Mouse (Mus musculus): ENCODE data around the gene Rab3gap2. TPM values are rescaled to one million over a fixed set of nuclear protein-coding genes. Genes with fewer than 3 reads are reported as not detected.
A peak's percentile ranks its signal among the peaks of the same experiment; 100 is the strongest.

The Rab3gap2 gene
- polyA plus RNA-seq, 1 experiment from 2014 or later: 21.0 TPM

- Histone ChIP-seq H3K27ac (ENCODE audit: low read depth, low read length) (no peak overlapping the region), H3K36me3 (ENCODE audit: control insufficient read depth, insufficient read depth, low read length) (peaks cover 4% of the 10 kb centered on the region; the same call in 1 of the 2 replicates), H3K9ac (ENCODE audit: low read length) (no peak overlapping the region), H3K4me2 (no peak overlapping the region), H3K4me3 (ENCODE audit: low read depth, low read length) (no peak overlapping the region), H3K4me1 (ENCODE audit: control insufficient read depth, insufficient read depth, low read length) (no peaks in the 10 kb centered on the region), H3K9me3 (ENCODE audit: control insufficient read depth, low read length) (no peaks in the 10 kb centered on the region), H3K27me3 (ENCODE audit: control insufficient read depth, insufficient read depth, low read length) (no peaks in the 10 kb centered on the region)
- ATAC-seq (ENCODE audit: low FRiP score) (no peak), DNase-seq (ENCODE audit: low spot score, missing footprints) (no peak)
- whole genome bisulfite sequencing: 88% methylated on average over 8 of the region's 8 CpGs
These were observed 39.1 kb downstream of the Rab3gap2 start for GRCm38 (mm10) chr1:185243013-185243412.

- WGBS: 90% methylated on average over 7 of the region's 7 CpGs
- DNase-seq (ENCODE audit: low spot score, missing footprints): no peak
- no peak overlapping the region for H3K9ac ChIP-seq (ENCODE audit: low read length)
- no peaks in the 10 kb centered on the region for H3K27me3 ChIP-seq (ENCODE audit: control insufficient read depth, insufficient read depth, low read length)
- no peaks in the 10 kb centered on the region for H3K9me3 ChIP-seq (ENCODE audit: control insufficient read depth, low read length)
- H3K4me1 ChIP-seq (ENCODE audit: control insufficient read depth, insufficient read depth, low read length): no peaks in the 10 kb centered on the region
- no peak overlapping the region for H3K4me2 ChIP-seq
- no peak overlapping the region for H3K4me3 ChIP-seq (ENCODE audit: low read depth, low read length)
- no peak overlapping the region for H3K27ac ChIP-seq (ENCODE audit: low read depth, low read length)
- H3K36me3 ChIP-seq (ENCODE audit: control insufficient read depth, insufficient read depth, low read length): no peaks in the 10 kb centered on the region; the same call in 1 of the 2 replicates
- ATAC-seq (ENCODE audit: low FRiP score): no peak
These were observed 41.5 kb downstream of the Rab3gap2 start for GRCm38 (mm10) chr1:185245456-185245855.

GRCm38 (mm10) chr1:185247429-185248085 lies 43.6 kb downstream of the Rab3gap2 start:
- Histone ChIP-seq H3K36me3 (ENCODE audit: control insufficient read depth, insufficient read depth, low read length) (peaks cover 6% of the 10 kb centered on the region; the same call in 1 of the 2 replicates), H3K9me3 (ENCODE audit: control insufficient read depth, low read length) (no peaks in the 10 kb centered on the region)
- ATAC-seq (ENCODE audit: low FRiP score): no peak

GRCm38 (mm10) chr1:185248728-185249127 lies 44.8 kb downstream of the Rab3gap2 start:
- H3K4me1 ChIP-seq (ENCODE audit: control insufficient read depth, insufficient read depth, low read length): no peaks in the 10 kb centered on the region
- H3K27ac ChIP-seq (ENCODE audit: low read depth, low read length): no peak overlapping the region
- ATAC-seq (ENCODE audit: low FRiP score) (no peak), DNase-seq (ENCODE audit: low spot score, missing footprints) (no peak)
- H3K27me3 ChIP-seq (ENCODE audit: control insufficient read depth, insufficient read depth, low read length): no peaks in the 10 kb centered on the region
- H3K4me3 ChIP-seq (ENCODE audit: low read depth, low read length): no peak overlapping the region
- H3K4me2 ChIP-seq: no peak overlapping the region
- H3K9ac ChIP-seq (ENCODE audit: low read length): no peak overlapping the region
- no peaks in the 10 kb centered on the region for H3K9me3 ChIP-seq (ENCODE audit: control insufficient read depth, low read length)
- 97% methylated on average over 8 of the region's 8 CpGs for WGBS
- H3K36me3 ChIP-seq (ENCODE audit: control insufficient read depth, insufficient read depth, low read length): peaks cover 9% of the 10 kb centered on the region; the same call in 1 of the 2 replicates

More at GRCm38 (mm10) chr1:185247429-185248085, 43.6 kb downstream of the Rab3gap2 start:
- DNase-seq (ENCODE audit: low spot score, missing footprints): no peak
- Histone ChIP-seq H3K27me3 (ENCODE audit: control insufficient read depth, insufficient read depth, low read length) (no peaks in the 10 kb centered on the region), H3K4me2 (no peak overlapping the region), H3K4me3 (ENCODE audit: low read depth, low read length) (no peak overlapping the region), H3K27ac (ENCODE audit: low read depth, low read length) (no peak overlapping the region), H3K4me1 (ENCODE audit: control insufficient read depth, insufficient read depth, low read length) (no peaks in the 10 kb centered on the region), H3K9ac (ENCODE audit: low read length) (no peak overlapping the region)
- 92% methylated on average over 20 of the region's 20 CpGs for WGBS

GRCm38 (mm10) chr1:185252351-185252750 lies 48.4 kb downstream of the Rab3gap2 start:
- ATAC-seq (ENCODE audit: low FRiP score) (no peak), DNase-seq (ENCODE audit: low spot score, missing footprints) (no peak)
- no peak overlapping the region for H3K9ac ChIP-seq (ENCODE audit: low read length)
- no peak overlapping the region for H3K4me2 ChIP-seq
- H3K4me3 ChIP-seq (ENCODE audit: low read depth, low read length): no peak overlapping the region
- peaks cover 9% of the 10 kb centered on the region; the same call in 1 of the 2 replicates for H3K36me3 ChIP-seq (ENCODE audit: control insufficient read depth, insufficient read depth, low read length)
- 88% methylated on average over 3 of the region's 3 CpGs for WGBS
- no peaks in the 10 kb centered on the region for H3K27me3 ChIP-seq (ENCODE audit: control insufficient read depth, insufficient read depth, low read length)
- no peaks in the 10 kb centered on the region for H3K4me1 ChIP-seq (ENCODE audit: control insufficient read depth, insufficient read depth, low read length)
- H3K27ac ChIP-seq (ENCODE audit: low read depth, low read length): no peak overlapping the region
- H3K9me3 ChIP-seq (ENCODE audit: control insufficient read depth, low read length): no peaks in the 10 kb centered on the region

- no peak for ATAC-seq (ENCODE audit: low FRiP score)
These were observed 49.4 kb downstream of the Rab3gap2 start for GRCm38 (mm10) chr1:185253140-185253892.

GRCm38 (mm10) chr1:185255336-185255735 lies 51.4 kb downstream of the Rab3gap2 start:
- Histone ChIP-seq H3K36me3 (ENCODE audit: control insufficient read depth, insufficient read depth, low read length) (peaks cover 15% of the 10 kb centered on the region; the same call in 1 of the 2 replicates), H3K4me2 (no peak overlapping the region)
- WGBS: 95% methylated on average over 12 of the region's 12 CpGs

More at GRCm38 (mm10) chr1:185253140-185253892, 49.4 kb downstream of the Rab3gap2 start:
- no peak for DNase-seq (ENCODE audit: low spot score, missing footprints)
- H3K27ac ChIP-seq (ENCODE audit: low read depth, low read length): no peak overlapping the region
- H3K36me3 ChIP-seq (ENCODE audit: control insufficient read depth, insufficient read depth, low read length): peaks cover 9% of the 10 kb centered on the region; the same call in 1 of the 2 replicates
- WGBS: 81% methylated on average over 12 of the region's 12 CpGs
- H3K9ac ChIP-seq (ENCODE audit: low read length): no peak overlapping the region
- no peak overlapping the region for H3K4me3 ChIP-seq (ENCODE audit: low read depth, low read length)
- H3K9me3 ChIP-seq (ENCODE audit: control insufficient read depth, low read length): no peaks in the 10 kb centered on the region
- no peak overlapping the region for H3K4me2 ChIP-seq
- no peaks in the 10 kb centered on the region for H3K27me3 ChIP-seq (ENCODE audit: control insufficient read depth, insufficient read depth, low read length)
- H3K4me1 ChIP-seq (ENCODE audit: control insufficient read depth, insufficient read depth, low read length): no peaks in the 10 kb centered on the region

GRCm38 (mm10) chr1:185256753-185257152 lies 52.8 kb downstream of the Rab3gap2 start:
- Histone ChIP-seq H3K9me3 (ENCODE audit: control insufficient read depth, low read length) (no peaks in the 10 kb centered on the region), H3K9ac (ENCODE audit: low read length) (no peak overlapping the region), H3K27ac (ENCODE audit: low read depth, low read length) (no peak overlapping the region), H3K27me3 (ENCODE audit: control insufficient read depth, insufficient read depth, low read length) (no peaks in the 10 kb centered on the region), H3K4me3 (ENCODE audit: low read depth, low read length) (no peak overlapping the region), H3K4me2 (no peak overlapping the region), H3K4me1 (ENCODE audit: control insufficient read depth, insufficient read depth, low read length) (no peaks in the 10 kb centered on the region), H3K36me3 (ENCODE audit: control insufficient read depth, insufficient read depth, low read length) (peaks cover 11% of the 10 kb centered on the region; the same call in 1 of the 2 replicates)
- WGBS: 27% methylated on average over 3 of the region's 3 CpGs
- peak; percentile 93 for DNase-seq (ENCODE audit: low spot score, missing footprints)
- ATAC-seq (ENCODE audit: low FRiP score): peak; percentile 54; the same call in 1 of the 2 replicates

More at GRCm38 (mm10) chr1:185255336-185255735, 51.4 kb downstream of the Rab3gap2 start:
- Histone ChIP-seq H3K9me3 (ENCODE audit: control insufficient read depth, low read length) (no peaks in the 10 kb centered on the region), H3K27ac (ENCODE audit: low read depth, low read length) (no peak overlapping the region), H3K4me3 (ENCODE audit: low read depth, low read length) (no peak overlapping the region), H3K4me1 (ENCODE audit: control insufficient read depth, insufficient read depth, low read length) (no peaks in the 10 kb centered on the region), H3K9ac (ENCODE audit: low read length) (no peak overlapping the region), H3K27me3 (ENCODE audit: control insufficient read depth, insufficient read depth, low read length) (no peaks in the 10 kb centered on the region)
- no peak for DNase-seq (ENCODE audit: low spot score, missing footprints)
- no peak for ATAC-seq (ENCODE audit: low FRiP score)

- H3K36me3 ChIP-seq (ENCODE audit: control insufficient read depth, insufficient read depth, low read length): peaks cover 5% of the 10 kb centered on the region; the same call in 1 of the 2 replicates
- no peak overlapping the region for H3K4me2 ChIP-seq
- H3K27ac ChIP-seq (ENCODE audit: low read depth, low read length): no peak overlapping the region
- no peak for DNase-seq (ENCODE audit: low spot score, missing footprints)
- H3K4me1 ChIP-seq (ENCODE audit: control insufficient read depth, insufficient read depth, low read length): no peaks in the 10 kb centered on the region
- H3K9me3 ChIP-seq (ENCODE audit: control insufficient read depth, low read length): no peaks in the 10 kb centered on the region
- H3K9ac ChIP-seq (ENCODE audit: low read length): no peak overlapping the region
- no peak overlapping the region for H3K4me3 ChIP-seq (ENCODE audit: low read depth, low read length)
- peak; percentile 22; the same call in 1 of the 2 replicates for ATAC-seq (ENCODE audit: low FRiP score)
- H3K27me3 ChIP-seq (ENCODE audit: control insufficient read depth, insufficient read depth, low read length): no peaks in the 10 kb centered on the region
- 51% methylated on average over 14 of the region's 14 CpGs for WGBS
These were observed 58.6 kb downstream of the Rab3gap2 start for GRCm38 (mm10) chr1:185262565-185262964.
